Mouse (Mus musculus) heart, embryonic 15.5 days (tissue): ENCODE results near the gene Dnajb8. TPM values are rescaled to one million over a fixed set of nuclear protein-coding genes. Genes with fewer than 3 reads are reported as not detected.

ENCODE experiments used
- ATAC-seq: fragments of 200-750 bp; cut with Nextera tagmentation; replicated peaks from 2 replicates; pipeline ENCODE4 v1.8.0; 2017; ENCODE audit warnings: low read depth, moderate TSS enrichment; ENCODE audit not compliant: insufficient number of reproducible peaks, insufficient read depth, low FRiP score
- H3K27ac ChIP-seq: fragments of 300-500 bp; sonication (generic); 2 replicates; pipeline ENCODE4 v1.5.1; 2015; ENCODE audit warnings: mild to moderate bottlenecking, inconsistent platforms
- H3K27me3 ChIP-seq: fragments of 300-500 bp; sonication (generic); 2 replicates; pipeline ENCODE4 v1.6.1; 2015; ENCODE audit warnings: inconsistent platforms
- H3K36me3 ChIP-seq: fragments of 300-500 bp; sonication (generic); 2 replicates; pipeline ENCODE4 v1.6.1; 2015; ENCODE audit warnings: mild to moderate bottlenecking, inconsistent platforms
- H3K4me1 ChIP-seq: fragments of 300-500 bp; sonication (generic); replicated peaks from 2 replicates; pipeline ENCODE4 v1.6.1; 2015; ENCODE audit warnings: inconsistent platforms
- H3K4me2 ChIP-seq: fragments of 300-500 bp; sonication (generic); 2 replicates; pipeline ENCODE4 v1.6.1; 2015; ENCODE audit warnings: inconsistent platforms, mild to moderate bottlenecking, moderate library complexity
- H3K4me3 ChIP-seq: fragments of 300-500 bp; sonication (generic); 2 replicates; pipeline ENCODE4 v1.5.1; 2015; ENCODE audit warnings: mild to moderate bottlenecking, inconsistent platforms
- H3K9ac ChIP-seq: fragments of 300-500 bp; sonication (generic); 2 replicates; pipeline ENCODE4 v1.6.1; 2015; ENCODE audit warnings: mild to moderate bottlenecking, inconsistent platforms
- H3K9me3 ChIP-seq: fragments of 300-500 bp; sonication (generic); replicated peaks from 2 replicates; pipeline ENCODE4 v1.6.1; 2016; ENCODE audit warnings: inconsistent platforms
- WGBS: fragments of 180-500 bp; shearing (Covaris S2); methylation state at CpG from one replicate; pipeline ENCODE4 v1.1.7; 2015; ENCODE audit warnings: mixed read lengths; 5-methylcytosine and 5-hydroxymethylcytosine counted together
- polyA plus RNA-seq: library from polyadenylated mRNA; unstranded; fragments of >200 nt; fragmentation: Nextera tagmentation; extraction: Ambion mirVana; gene quantifications from 2 replicates; pipeline ENCODE4 v1.2.1, GENCODE M21; 2015

Gene Dnajb8
- polyA plus RNA-seq, 1 experiment from 2014 or later: not detected

DNA sequence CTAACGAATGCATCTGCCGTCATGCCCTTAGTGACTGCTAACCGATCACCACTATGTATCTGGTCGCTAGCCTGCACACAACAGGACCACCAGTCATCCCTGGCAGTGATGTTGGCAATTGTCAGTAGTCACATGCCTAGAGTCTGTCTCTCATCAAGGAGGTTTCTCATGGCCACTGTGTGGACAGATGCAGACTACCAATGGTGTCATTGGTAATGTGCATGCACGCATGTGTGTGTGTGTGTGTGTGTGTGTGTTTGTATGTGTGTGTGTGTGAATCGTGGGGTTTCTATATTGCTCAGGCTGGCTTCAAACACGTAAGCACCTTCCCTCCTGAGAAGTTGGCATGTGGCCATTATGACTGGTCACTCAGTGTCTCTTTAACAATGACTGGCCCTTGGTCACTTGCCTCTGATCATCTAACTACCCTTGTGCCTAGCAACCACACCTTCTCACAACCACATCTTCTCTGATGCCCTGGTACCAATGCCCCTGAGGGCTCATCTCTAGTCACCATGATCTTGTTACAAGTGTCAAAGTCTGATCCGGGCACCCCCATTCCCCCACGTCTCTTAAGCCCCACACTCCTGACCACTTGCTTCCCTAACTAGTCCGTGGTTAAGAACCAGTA lies 14.6 kb upstream of the Dnajb8 start:
- Histone ChIP-seq H3K4me3 (no peak overlapping the region), H3K36me3 (no peaks in the 10 kb centered on the region), H3K4me1 (peaks cover 17% of the 10 kb centered on the region), H3K27me3 (peaks cover 63% of the 10 kb centered on the region), H3K9me3 (no peaks in the 10 kb centered on the region), H3K4me2 (no peak overlapping the region), H3K9ac (no peak overlapping the region), H3K27ac (no peak overlapping the region)
- ATAC-seq: no peak
- 82% methylated on average over 10 of the region's 10 CpGs for WGBS

DNA sequence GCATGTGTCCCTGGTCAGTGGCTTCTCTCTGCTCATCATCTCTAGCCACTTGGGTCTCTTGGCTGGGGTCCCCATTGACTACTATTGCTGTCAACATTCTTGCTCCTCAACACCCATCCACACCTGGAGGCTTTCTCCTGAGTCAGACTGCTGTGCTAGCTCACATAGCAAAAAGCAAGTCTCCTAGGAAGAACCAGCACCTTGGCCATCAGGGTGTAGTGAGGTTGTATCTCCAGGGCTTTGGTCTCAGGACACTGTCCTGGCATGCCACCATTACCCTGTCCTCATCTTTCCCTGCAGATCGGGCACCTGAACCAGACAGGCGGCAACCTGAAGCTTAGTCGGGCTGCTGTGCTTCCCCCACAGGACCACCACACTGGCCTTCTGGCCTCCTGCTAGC lies 13.7 kb upstream of the Dnajb8 start:
- Histone ChIP-seq H3K27me3 (peaks cover 56% of the 10 kb centered on the region), H3K27ac (no peak overlapping the region), H3K36me3 (no peaks in the 10 kb centered on the region), H3K4me1 (peaks cover 11% of the 10 kb centered on the region), H3K9ac (no peak overlapping the region), H3K4me3 (no peak overlapping the region), H3K9me3 (no peaks in the 10 kb centered on the region), H3K4me2 (no peak overlapping the region)
- ATAC-seq: no peak
- WGBS: 82% methylated on average over 3 of the region's 3 CpGs

- H3K9me3 ChIP-seq: no peaks in the 10 kb centered on the region
- no peak overlapping the region for H3K4me3 ChIP-seq
- no peak overlapping the region for H3K27ac ChIP-seq
- H3K4me1 ChIP-seq: peaks cover 5% of the 10 kb centered on the region
- no peak overlapping the region for H3K4me2 ChIP-seq
- H3K27me3 ChIP-seq: peaks cover 45% of the 10 kb centered on the region
- no peak overlapping the region for H3K9ac ChIP-seq
- ATAC-seq: no peak; the same call in 1 of the 2 replicates
- no peaks in the 10 kb centered on the region for H3K36me3 ChIP-seq
- 73% methylated on average over 5 of the region's 5 CpGs for WGBS
These were observed 12.6 kb upstream of the Dnajb8 start for GRCm38 (mm10) chr6:88209453-88209852.

DNA sequence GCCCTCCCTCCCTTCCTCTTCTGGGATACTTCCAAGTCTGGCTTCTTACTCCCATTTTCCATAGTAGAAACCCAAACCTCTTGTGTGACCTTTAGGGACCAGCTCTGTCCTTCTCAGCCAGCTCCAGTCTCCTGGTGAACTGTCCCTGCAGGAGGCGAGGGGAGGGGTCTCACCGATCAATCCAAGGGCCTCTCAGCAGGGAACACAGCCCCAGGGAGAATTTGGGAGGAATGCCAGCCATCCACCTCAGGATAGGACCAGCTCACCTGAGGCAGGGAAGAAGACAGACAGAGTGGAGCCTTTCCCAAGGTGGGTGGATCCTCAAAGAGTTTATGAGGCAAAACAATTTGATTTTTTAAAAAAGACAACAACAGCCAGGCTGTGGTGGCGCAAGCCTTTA lies 11.9 kb upstream of the Dnajb8 start:
- no peak overlapping the region for H3K4me2 ChIP-seq
- no peak overlapping the region for H3K27ac ChIP-seq
- no peaks in the 10 kb centered on the region for H3K9me3 ChIP-seq
- H3K36me3 ChIP-seq: no peaks in the 10 kb centered on the region
- no peak overlapping the region for H3K4me3 ChIP-seq
- H3K27me3 ChIP-seq: peaks cover 38% of the 10 kb centered on the region
- WGBS: 64% methylated on average over 3 of the region's 3 CpGs
- ATAC-seq: no peak
- H3K4me1 ChIP-seq: no peaks in the 10 kb centered on the region; the same call in none of the 2 replicates
- H3K9ac ChIP-seq: no peak overlapping the region

DNA sequence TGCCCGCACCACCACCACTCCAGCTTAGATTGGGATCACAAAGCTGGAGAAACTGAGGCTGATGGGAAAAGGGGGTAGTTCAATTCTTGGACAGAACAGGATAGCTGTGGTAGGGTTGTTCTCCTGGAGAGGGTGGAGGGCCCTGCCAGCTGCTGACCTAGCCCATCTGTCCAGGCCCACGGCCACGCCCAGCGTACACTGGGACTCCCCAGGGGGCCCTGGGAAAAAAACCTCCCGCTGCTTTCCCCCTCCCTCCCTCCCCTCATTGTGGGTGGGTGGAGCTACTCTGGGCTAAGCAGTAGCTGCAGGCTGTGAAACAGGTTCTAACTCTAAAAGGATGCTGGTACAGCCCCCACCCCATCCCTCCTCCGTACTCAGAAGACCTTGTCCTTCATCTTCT lies 6.3 kb upstream of the Dnajb8 start:
- Histone ChIP-seq H3K36me3 (no peaks in the 10 kb centered on the region), H3K27ac (no peak overlapping the region), H3K9me3 (no peaks in the 10 kb centered on the region), H3K4me2 (no peak overlapping the region), H3K4me1 (no peaks in the 10 kb centered on the region), H3K9ac (no peak overlapping the region), H3K4me3 (no peak overlapping the region), H3K27me3 (peaks cover 11% of the 10 kb centered on the region; the same call in 1 of the 2 replicates)
- ATAC-seq: no peak
- 56% methylated on average over 6 of the region's 6 CpGs for WGBS

GRCm38 (mm10) chr6:88216199-88216598 lies 5.9 kb upstream of the Dnajb8 start:
- 70% methylated on average over 4 of the region's 4 CpGs for WGBS
- H3K4me2 ChIP-seq: no peak overlapping the region
- no peak overlapping the region for H3K4me3 ChIP-seq
- no peaks in the 10 kb centered on the region for H3K36me3 ChIP-seq
- no peak for ATAC-seq
- H3K27ac ChIP-seq: no peak overlapping the region
- H3K27me3 ChIP-seq: peaks cover 14% of the 10 kb centered on the region; the same call in 1 of the 2 replicates
- no peaks in the 10 kb centered on the region for H3K9me3 ChIP-seq
- no peaks in the 10 kb centered on the region for H3K4me1 ChIP-seq
- H3K9ac ChIP-seq: no peak overlapping the region

DNA sequence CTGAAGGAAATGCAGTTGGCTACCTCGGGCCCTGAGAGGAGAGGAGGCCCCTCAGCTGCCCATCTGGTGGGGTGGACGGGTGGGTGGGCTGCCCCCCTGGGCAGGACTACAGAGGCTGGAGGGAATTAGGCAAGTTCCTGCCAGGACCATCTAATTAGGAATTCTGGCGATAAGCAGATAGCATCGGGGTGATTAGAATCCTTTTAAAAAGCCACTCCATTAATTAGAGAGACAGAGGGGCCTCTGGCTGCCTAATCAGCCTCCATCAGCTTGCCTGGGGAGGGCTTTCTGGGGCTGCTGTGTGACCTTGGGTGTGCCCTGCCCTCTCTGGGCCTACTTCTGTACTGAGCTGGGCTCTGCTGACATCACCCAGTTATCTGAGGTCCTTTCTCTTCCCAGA lies 3.0 kb upstream of the Dnajb8 start:
- no peak for ATAC-seq
- no peak overlapping the region for H3K4me2 ChIP-seq

GRCm38 (mm10) chr6:88226570-88226994 lies 4.5 kb downstream of the Dnajb8 start:
- no peak; the same call in 1 of the 2 replicates for ATAC-seq
- H3K27ac ChIP-seq: no peak overlapping the region
- WGBS: 23% methylated on average over 5 of the region's 5 CpGs
- no peak overlapping the region for H3K4me2 ChIP-seq
- no peaks in the 10 kb centered on the region for H3K4me1 ChIP-seq
- H3K36me3 ChIP-seq: no peaks in the 10 kb centered on the region
- peaks cover 46% of the 10 kb centered on the region for H3K27me3 ChIP-seq
- H3K4me3 ChIP-seq: no peak overlapping the region
- H3K9me3 ChIP-seq: no peaks in the 10 kb centered on the region
- no peak overlapping the region for H3K9ac ChIP-seq

More for the DNA sequence above, 3.0 kb upstream of the Dnajb8 start:
- H3K9ac ChIP-seq: no peak overlapping the region
- H3K4me3 ChIP-seq: no peak overlapping the region
- no peaks in the 10 kb centered on the region for H3K9me3 ChIP-seq
- H3K27me3 ChIP-seq: peaks cover 14% of the 10 kb centered on the region
- no peaks in the 10 kb centered on the region for H3K36me3 ChIP-seq
- no peak overlapping the region for H3K27ac ChIP-seq
- 17% methylated on average over 4 of the region's 4 CpGs for WGBS
- H3K4me1 ChIP-seq: no peaks in the 10 kb centered on the region

GRCm38 (mm10) chr6:88227537-88227936 lies 5.5 kb downstream of the Dnajb8 start:
- Histone ChIP-seq H3K4me1 (no peaks in the 10 kb centered on the region), H3K4me3 (no peak overlapping the region), H3K9me3 (no peaks in the 10 kb centered on the region), H3K9ac (no peak overlapping the region), H3K27me3 (peaks cover 48% of the 10 kb centered on the region), H3K36me3 (no peaks in the 10 kb centered on the region), H3K4me2 (no peak overlapping the region), H3K27ac (no peak overlapping the region)
- no peak for ATAC-seq
- WGBS: 69% methylated on average over 7 of the region's 7 CpGs

GRCm38 (mm10) chr6:88229221-88229620 lies 7.2 kb downstream of the Dnajb8 start:
- Histone ChIP-seq H3K9ac (no peak overlapping the region), H3K4me3 (no peak overlapping the region), H3K27ac (no peak overlapping the region), H3K4me2 (no peak overlapping the region), H3K36me3 (no peaks in the 10 kb centered on the region), H3K4me1 (no peaks in the 10 kb centered on the region), H3K9me3 (no peaks in the 10 kb centered on the region), H3K27me3 (peaks cover 64% of the 10 kb centered on the region)
- ATAC-seq: no peak
- 75% methylated on average over 12 of the region's 12 CpGs for WGBS

GRCm38 (mm10) chr6:88231821-88232220 lies 9.8 kb downstream of the Dnajb8 start:
- no peak overlapping the region for H3K27ac ChIP-seq
- H3K4me2 ChIP-seq: no peak overlapping the region
- H3K4me1 ChIP-seq: peaks cover 12% of the 10 kb centered on the region
- H3K27me3 ChIP-seq: peaks cover 73% of the 10 kb centered on the region
- 63% methylated on average over 7 of the region's 7 CpGs for WGBS
- H3K4me3 ChIP-seq: no peak overlapping the region
- no peaks in the 10 kb centered on the region for H3K36me3 ChIP-seq
- ATAC-seq: no peak
- H3K9me3 ChIP-seq: no peaks in the 10 kb centered on the region
- no peak overlapping the region for H3K9ac ChIP-seq

DNA sequence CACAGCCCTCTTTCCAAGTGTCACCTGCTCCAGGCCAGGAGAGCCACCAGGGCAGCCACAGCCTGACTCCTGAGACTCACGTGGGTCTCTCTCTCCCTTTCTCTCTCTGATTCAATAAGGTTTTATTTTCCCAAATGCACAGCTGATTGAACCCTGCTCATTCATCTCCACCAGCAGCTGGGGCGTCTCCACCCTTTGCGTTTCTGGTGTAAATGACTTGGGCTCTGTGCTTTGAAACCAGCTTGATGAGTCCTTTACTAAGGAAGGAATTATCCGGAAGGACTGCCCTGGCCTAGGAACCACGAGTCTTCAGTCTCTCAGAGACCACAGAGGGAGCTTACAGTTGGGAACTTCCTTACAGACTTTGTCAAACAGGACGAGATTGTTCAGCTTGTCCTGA lies 10.2 kb downstream of the Dnajb8 start:
- 60% methylated on average over 6 of the region's 6 CpGs for WGBS
- Histone ChIP-seq H3K4me1 (peaks cover 14% of the 10 kb centered on the region), H3K9me3 (no peaks in the 10 kb centered on the region), H3K27ac (no peak overlapping the region), H3K27me3 (peaks cover 75% of the 10 kb centered on the region), H3K4me2 (no peak overlapping the region), H3K36me3 (no peaks in the 10 kb centered on the region), H3K9ac (no peak overlapping the region), H3K4me3 (no peak overlapping the region)
- no peak for ATAC-seq
